Mouse (Mus musculus): ENCODE data around the gene Unc93a. TPM values are rescaled to one million over a fixed set of nuclear protein-coding genes. Genes with fewer than 3 reads are reported as not detected.
"Not testable (repeated sequence)": the region's sequence is repeated elsewhere in the genome, so short reads cannot be mapped to it uniquely, and the experiment has no call there.

Gene Unc93a
- total and polyA plus RNA-seq, 3 experiments, result not detected

- not testable (repeated sequence) for H3K4me1 ChIP-seq (ENCODE audit: control insufficient read depth in 1 of 2, insufficient read depth in 2 of 2, low read length in 2 of 2); H3K27ac ChIP-seq (ENCODE audit: control insufficient read depth, low read depth, low read length); DNase-seq (ENCODE audit: low read depth, low spot score); H3K79me2 ChIP-seq (ENCODE audit: control insufficient read depth, insufficient read depth, low read length, poor library complexity); H3K27me3 ChIP-seq (ENCODE audit: control insufficient read depth in 1 of 2, insufficient read depth in 2 of 2, low read length in 2 of 2); H3K9ac ChIP-seq (ENCODE audit: control insufficient read depth, low read depth, low read length, poor library complexity, severe bottlenecking); H3K36me3 ChIP-seq (ENCODE audit: control insufficient read depth in 1 of 2, insufficient read depth in 2 of 2, low read length in 2 of 2); H3K9me3 ChIP-seq (replicated peaks; ENCODE audit: insufficient read depth, low read length); H3K4me3 ChIP-seq (ENCODE audit: control insufficient read depth in 1 of 2, insufficient read depth in 1 of 2, low read depth in 2 of 2, low read length in 2 of 2)
These were observed 39.4 kb downstream of the Unc93a start for GRCm38 (mm10) chr17:13092100-13092764.

GRCm38 (mm10) chr17:13091510-13091909 is 40.1 kb downstream of the Unc93a start:
- not testable (repeated sequence) for H3K27me3 ChIP-seq (ENCODE audit: control insufficient read depth in 1 of 2, insufficient read depth in 2 of 2, low read length in 2 of 2); DNase-seq (ENCODE audit: low read depth, low spot score); H3K27ac ChIP-seq (ENCODE audit: control insufficient read depth, low read depth, low read length); H3K36me3 ChIP-seq (ENCODE audit: control insufficient read depth in 1 of 2, insufficient read depth in 2 of 2, low read length in 2 of 2); H3K4me3 ChIP-seq (ENCODE audit: control insufficient read depth in 1 of 2, insufficient read depth in 1 of 2, low read depth in 2 of 2, low read length in 2 of 2); H3K9ac ChIP-seq (ENCODE audit: control insufficient read depth, low read depth, low read length, poor library complexity, severe bottlenecking); H3K79me2 ChIP-seq (ENCODE audit: control insufficient read depth, insufficient read depth, low read length, poor library complexity); H3K4me1 ChIP-seq (ENCODE audit: control insufficient read depth in 1 of 2, insufficient read depth in 2 of 2, low read length in 2 of 2); H3K9me3 ChIP-seq (replicated peaks; ENCODE audit: insufficient read depth, low read length)

GRCm38 (mm10) chr17:13069227-13069626 is 62.4 kb downstream of the Unc93a start:
- H3K4me3 ChIP-seq (ENCODE audit: control insufficient read depth in 1 of 2, insufficient read depth in 1 of 2, low read depth in 2 of 2, low read length in 2 of 2); H3K36me3 ChIP-seq (ENCODE audit: control insufficient read depth in 1 of 2, insufficient read depth in 2 of 2, low read length in 2 of 2); H3K9me3 ChIP-seq (replicated peaks; ENCODE audit: insufficient read depth, low read length); H3K27ac ChIP-seq (ENCODE audit: control insufficient read depth, low read depth, low read length); H3K9ac ChIP-seq (ENCODE audit: control insufficient read depth, low read depth, low read length, poor library complexity, severe bottlenecking); H3K4me1 ChIP-seq (ENCODE audit: control insufficient read depth in 1 of 2, insufficient read depth in 2 of 2, low read length in 2 of 2); H3K27me3 ChIP-seq (ENCODE audit: control insufficient read depth in 1 of 2, insufficient read depth in 2 of 2, low read length in 2 of 2); DNase-seq (ENCODE audit: low read depth, low spot score); H3K79me2 ChIP-seq (ENCODE audit: control insufficient read depth, insufficient read depth, low read length, poor library complexity): not testable (repeated sequence)

- H3K4me1 ChIP-seq (ENCODE audit: control insufficient read depth in 1 of 2, insufficient read depth in 2 of 2, low read length in 2 of 2); H3K9me3 ChIP-seq (replicated peaks; ENCODE audit: insufficient read depth, low read length); H3K4me3 ChIP-seq (ENCODE audit: control insufficient read depth in 1 of 2, insufficient read depth in 1 of 2, low read depth in 2 of 2, low read length in 2 of 2); H3K79me2 ChIP-seq (ENCODE audit: control insufficient read depth, insufficient read depth, low read length, poor library complexity); DNase-seq (ENCODE audit: low read depth, low spot score); H3K36me3 ChIP-seq (ENCODE audit: control insufficient read depth in 1 of 2, insufficient read depth in 2 of 2, low read length in 2 of 2); H3K27me3 ChIP-seq (ENCODE audit: control insufficient read depth in 1 of 2, insufficient read depth in 2 of 2, low read length in 2 of 2); H3K9ac ChIP-seq (ENCODE audit: control insufficient read depth, low read depth, low read length, poor library complexity, severe bottlenecking); H3K27ac ChIP-seq (ENCODE audit: control insufficient read depth, low read depth, low read length): not testable (repeated sequence)
These were observed 63.7 kb downstream of the Unc93a start for GRCm38 (mm10) chr17:13067864-13068385.

- not testable (repeated sequence) for H3K27ac ChIP-seq (ENCODE audit: control insufficient read depth, low read depth, low read length); H3K36me3 ChIP-seq (ENCODE audit: control insufficient read depth in 1 of 2, insufficient read depth in 2 of 2, low read length in 2 of 2); DNase-seq (ENCODE audit: low read depth, low spot score); H3K9ac ChIP-seq (ENCODE audit: control insufficient read depth, low read depth, low read length, poor library complexity, severe bottlenecking); H3K4me3 ChIP-seq (ENCODE audit: control insufficient read depth in 1 of 2, insufficient read depth in 1 of 2, low read depth in 2 of 2, low read length in 2 of 2); H3K27me3 ChIP-seq (ENCODE audit: control insufficient read depth in 1 of 2, insufficient read depth in 2 of 2, low read length in 2 of 2); H3K9me3 ChIP-seq (replicated peaks; ENCODE audit: insufficient read depth, low read length); H3K4me1 ChIP-seq (ENCODE audit: control insufficient read depth in 1 of 2, insufficient read depth in 2 of 2, low read length in 2 of 2); H3K79me2 ChIP-seq (ENCODE audit: control insufficient read depth, insufficient read depth, low read length, poor library complexity)
These were observed 68.7 kb downstream of the Unc93a start for GRCm38 (mm10) chr17:13062882-13063281.

- DNase-seq (ENCODE audit: low read depth, low spot score); H3K4me3 ChIP-seq (ENCODE audit: control insufficient read depth in 1 of 2, insufficient read depth in 1 of 2, low read depth in 2 of 2, low read length in 2 of 2); H3K4me1 ChIP-seq (ENCODE audit: control insufficient read depth in 1 of 2, insufficient read depth in 2 of 2, low read length in 2 of 2); H3K27me3 ChIP-seq (ENCODE audit: control insufficient read depth in 1 of 2, insufficient read depth in 2 of 2, low read length in 2 of 2); H3K9ac ChIP-seq (ENCODE audit: control insufficient read depth, low read depth, low read length, poor library complexity, severe bottlenecking); H3K36me3 ChIP-seq (ENCODE audit: control insufficient read depth in 1 of 2, insufficient read depth in 2 of 2, low read length in 2 of 2); H3K79me2 ChIP-seq (ENCODE audit: control insufficient read depth, insufficient read depth, low read length, poor library complexity); H3K9me3 ChIP-seq (replicated peaks; ENCODE audit: insufficient read depth, low read length); H3K27ac ChIP-seq (ENCODE audit: control insufficient read depth, low read depth, low read length): not testable (repeated sequence)
These were observed 70.8 kb downstream of the Unc93a start, which contains the start of gene Tcp10b for GRCm38 (mm10) chr17:13060804-13061203. Tcp10b (plus strand) TSS chr17:13061104.
